Mouse (Mus musculus) C2C12 (cell line): Measurements from ENCODE around the gene Enah.

Source experiments
- CEBPB ChIP-seq: IDR thresholded peaks from one replicate; pipeline ENCODE4 v1.6.1; 2011; ENCODE audit warnings: low read depth, mild to moderate bottlenecking, control low read depth, moderate library complexity
- CTCF ChIP-seq: IDR thresholded peaks from one replicate; pipeline ENCODE4 v1.5.1; 2011; ENCODE audit not compliant: control insufficient read depth, insufficient read depth, insufficient read length
- MAX ChIP-seq: IDR thresholded peaks from one replicate; pipeline ENCODE4 v1.6.1; 2011; ENCODE audit warnings: mild to moderate bottlenecking, control low read depth
- MYOD1 ChIP-seq: IDR thresholded peaks from one replicate; pipeline ENCODE4 v1.6.1; 2011; ENCODE audit warnings: low read depth; ENCODE audit not compliant: control insufficient read depth, insufficient read length
- USF1 ChIP-seq: IDR thresholded peaks from one replicate; pipeline ENCODE4 v1.6.1; 2011; ENCODE audit warnings: low read depth, mild to moderate bottlenecking, control low read depth, moderate library complexity

GRCm38 (mm10) chr1:181850441-181850840 lies 169.3 kb downstream of the Enah start:
- TF ChIP-seq CTCF = no peak
- no peak for TF ChIP-seq MAX
- TF ChIP-seq CEBPB = no peak
- TF ChIP-seq USF1 = no peak
- no peak for TF ChIP-seq MYOD1
